Mouse (Mus musculus): Measurements from ENCODE around the gene Nat8f1.
"Not testable (repeated sequence)": the region's sequence is repeated elsewhere in the genome, so short reads cannot be mapped to it uniquely, and the experiment has no call there.

Gene Nat8f1

DNA sequence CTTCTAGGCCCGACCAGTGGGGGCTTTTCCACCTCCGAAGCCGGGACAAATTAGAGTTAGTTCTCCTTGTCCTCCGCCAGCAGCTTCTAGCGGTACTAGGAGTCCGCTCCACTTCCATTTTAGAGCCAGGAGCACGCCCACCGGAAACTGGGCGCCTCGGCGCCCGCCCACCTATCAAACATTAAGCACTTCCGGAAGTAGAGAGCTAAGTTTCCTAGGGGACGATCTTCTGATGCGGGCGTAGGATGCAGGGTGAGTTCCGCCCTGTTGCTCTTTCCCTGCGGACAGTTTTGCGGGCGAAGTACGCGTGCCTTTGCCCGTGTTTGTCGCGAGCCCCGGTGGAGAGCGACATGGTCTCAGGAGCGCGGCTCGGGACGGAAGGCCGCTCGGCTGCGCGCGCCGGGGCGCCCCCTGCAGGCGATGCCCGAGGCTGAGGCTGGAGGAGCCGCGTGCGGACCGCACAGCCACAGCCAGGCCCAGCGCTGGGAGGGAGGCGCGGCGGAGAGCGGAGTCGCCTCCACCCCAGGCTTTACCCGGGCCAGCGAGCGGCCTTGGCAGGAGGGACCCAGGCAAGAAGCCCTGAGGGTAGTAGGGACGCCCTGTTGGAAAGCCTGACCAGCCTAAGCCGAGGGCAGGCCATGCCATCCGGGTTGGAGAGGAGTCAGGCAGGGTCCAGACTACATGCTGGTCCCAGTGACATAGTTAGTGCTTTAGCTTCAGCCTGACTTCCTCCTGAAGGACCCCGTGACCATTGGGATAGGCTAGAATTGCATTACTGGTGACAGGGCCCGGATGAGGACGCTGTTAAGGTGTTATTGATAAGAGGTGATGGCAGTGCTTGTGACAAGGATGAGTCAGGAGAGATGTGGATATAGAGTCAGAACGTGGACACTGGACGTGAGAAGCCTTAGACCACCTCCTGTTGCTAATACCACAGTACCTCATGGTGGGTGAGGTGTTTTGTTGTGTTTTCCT, at the start of gene Nat8f1:
Nat8f1 (minus strand) TSS at position 149 of the 975 bp plus-strand sequence.
- peak; percentile 88 for DNase-seq (ENCODE audit: extremely low spot score)

DNA sequence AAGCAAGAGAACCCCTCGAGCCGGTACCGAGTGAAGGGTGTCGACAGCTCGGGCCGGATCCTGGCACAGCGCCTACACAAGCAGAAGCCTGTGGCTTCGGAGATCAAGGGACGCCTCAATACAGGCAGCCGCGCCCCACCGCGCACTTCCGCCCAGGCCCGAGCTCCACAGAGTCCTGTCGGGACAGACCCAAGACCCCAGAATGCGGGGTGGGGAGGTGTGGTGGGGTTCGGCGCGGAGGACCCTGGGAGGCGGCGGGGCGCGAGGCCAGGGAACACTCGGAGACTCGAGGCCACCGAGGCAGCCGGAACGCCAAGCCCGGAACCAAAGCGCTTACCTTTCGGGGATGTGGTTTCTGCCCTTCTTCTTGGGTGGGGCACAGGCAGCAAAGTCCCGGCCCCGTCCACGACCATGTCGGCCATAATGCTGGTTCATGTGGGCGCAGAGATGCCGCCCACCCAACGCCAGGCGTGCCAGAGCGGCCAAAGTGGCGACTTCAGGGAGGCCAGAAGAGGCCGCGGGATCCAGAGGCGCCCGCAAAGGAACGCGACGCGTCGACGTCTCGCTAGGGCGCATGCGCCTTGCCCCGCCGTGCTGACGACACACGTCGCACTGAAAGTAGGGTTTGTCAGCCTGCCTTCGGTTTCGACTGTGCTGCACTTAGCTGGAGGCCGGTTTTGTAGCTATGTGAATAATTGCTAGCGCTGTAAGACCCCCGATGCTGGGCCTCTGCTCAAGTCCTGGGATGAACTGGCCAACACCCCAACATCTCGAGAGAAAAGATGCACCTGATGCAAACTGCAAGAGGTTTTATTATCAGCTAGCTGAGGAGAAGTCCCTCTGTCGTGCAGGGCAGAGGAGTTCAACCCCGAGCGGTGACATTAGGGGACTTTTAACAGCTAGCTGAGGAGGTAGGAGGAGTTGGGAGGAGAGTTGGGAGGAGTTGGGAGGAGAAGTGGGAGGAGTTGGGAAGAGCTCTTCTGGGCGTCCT, 45.9 kb upstream of the Nat8f1 start, which contains the start of gene Dusp11:
Dusp11 (minus strand) TSS at position 567 of the 991 bp plus-strand sequence.
- DNase-seq (ENCODE audit: extremely low spot score) = peak; percentile 91

DNA sequence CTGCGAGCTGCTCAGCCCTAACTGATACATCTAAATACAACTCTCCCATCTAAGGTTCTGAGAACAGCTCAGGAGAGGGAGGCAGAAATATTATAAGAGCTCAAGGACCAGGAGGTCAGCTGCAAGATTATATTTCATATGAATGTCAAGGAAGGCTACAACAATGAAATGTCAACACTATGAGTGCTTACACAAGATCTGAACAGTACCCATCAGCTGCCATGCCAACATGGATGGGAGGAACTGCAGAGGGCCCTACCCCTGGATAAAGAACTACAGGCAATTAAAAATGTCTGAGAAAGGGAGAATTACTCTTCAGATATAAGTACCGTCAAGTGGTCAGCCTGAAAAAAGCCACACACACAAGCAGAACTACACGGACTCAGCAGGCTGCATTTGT, 42.1 kb upstream of the Nat8f1 start:
- DNase-seq (ENCODE audit: extremely low spot score) = no peak

GRCm38 (mm10) chr6:85948549-85948948, 33.1 kb upstream of the Nat8f1 start:
- no peak for DNase-seq (ENCODE audit: extremely low spot score)

DNA sequence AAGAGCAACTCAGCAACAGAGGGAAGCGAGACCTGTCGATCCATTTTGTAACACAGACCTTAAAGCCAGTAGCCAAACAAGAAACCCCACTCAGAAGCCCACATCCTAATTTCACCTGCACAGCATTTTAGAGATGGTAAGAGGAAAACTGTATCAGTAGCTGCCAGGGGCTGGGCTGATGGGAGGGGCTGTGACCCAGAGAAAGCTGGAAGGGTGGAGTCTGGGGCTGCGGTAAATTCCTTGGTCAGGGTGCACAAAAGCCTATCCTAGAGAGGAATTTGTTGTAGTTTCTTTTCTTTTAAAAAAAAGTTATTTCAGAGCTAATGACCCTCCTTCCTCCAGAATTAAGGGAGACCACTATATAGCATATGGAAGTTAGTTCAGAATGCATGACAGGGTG, 27.0 kb upstream of the Nat8f1 start:
- no peak for DNase-seq (ENCODE audit: extremely low spot score)

DNA sequence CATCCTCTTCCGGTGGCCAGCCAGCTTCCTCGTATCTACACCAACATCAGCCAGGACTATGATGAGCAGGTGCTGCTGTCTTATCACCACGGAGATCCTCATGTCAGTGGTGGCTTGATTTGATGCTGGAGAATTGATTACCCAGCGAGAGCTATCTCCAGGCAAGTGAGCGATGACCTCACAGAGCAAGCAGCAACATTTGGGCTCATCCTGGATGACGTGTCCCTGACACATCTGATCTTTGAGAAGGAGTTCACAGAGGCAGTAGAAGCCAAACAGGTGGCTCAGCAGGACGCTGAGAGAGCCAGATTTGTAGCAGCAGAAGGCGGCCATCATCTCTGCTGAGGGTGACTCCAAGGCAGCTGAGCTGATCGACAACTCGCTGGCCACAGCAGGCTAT, 23.2 kb upstream of the Nat8f1 start:
- no peak for DNase-seq (ENCODE audit: extremely low spot score)

DNA sequence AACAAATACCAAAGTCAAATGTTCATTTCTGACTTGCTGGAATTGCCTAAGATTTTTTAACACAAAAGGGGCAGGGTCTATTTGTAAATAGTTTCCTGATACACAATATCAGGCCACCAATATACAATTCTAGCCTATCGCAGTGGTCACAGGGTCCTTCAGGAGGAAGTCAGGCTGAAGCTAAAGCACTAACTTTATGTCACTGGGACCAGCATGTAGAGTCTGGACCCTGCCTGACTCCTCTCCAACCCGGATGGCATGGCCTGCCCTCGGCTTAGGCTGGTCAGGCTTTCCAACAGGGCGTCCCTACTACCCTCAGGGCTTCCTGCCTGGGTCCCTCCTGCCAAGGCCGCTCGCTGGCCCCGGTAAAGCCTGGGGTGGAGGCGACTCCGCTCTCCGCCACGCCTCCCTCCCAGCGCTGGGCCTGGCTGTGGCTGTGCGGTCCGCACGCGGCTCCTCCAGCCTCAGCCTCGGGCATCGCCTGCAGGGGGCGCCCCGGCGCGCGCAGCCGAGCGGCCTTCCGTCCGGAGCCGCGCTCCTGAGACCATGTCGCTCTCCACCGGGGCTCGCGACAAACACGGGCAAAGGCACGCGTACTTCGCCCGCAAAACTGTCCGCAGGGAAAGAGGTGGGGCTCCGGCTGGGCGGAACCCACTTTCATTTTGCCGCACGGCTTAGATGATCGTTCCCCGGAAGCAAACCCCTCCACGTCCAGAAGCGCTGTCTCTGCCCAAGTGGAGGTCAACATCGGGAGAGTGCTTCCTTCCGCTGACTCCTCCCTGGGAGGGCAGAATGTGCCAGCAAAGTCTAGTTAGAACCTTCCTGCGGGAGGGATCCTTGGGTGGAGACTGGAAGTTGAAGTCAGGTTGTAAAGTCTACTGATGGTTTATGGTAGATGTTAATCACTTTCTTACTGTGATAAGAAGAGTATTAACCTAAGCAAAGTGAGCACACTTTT, 21.3 kb upstream of the Nat8f1 start:
- peak; percentile 81 for DNase-seq (ENCODE audit: extremely low spot score)

- no peak for DNase-seq (ENCODE audit: extremely low spot score)
Observed at GRCm38 (mm10) chr6:85935646-85936045, 20.2 kb upstream of the Nat8f1 start.

DNA sequence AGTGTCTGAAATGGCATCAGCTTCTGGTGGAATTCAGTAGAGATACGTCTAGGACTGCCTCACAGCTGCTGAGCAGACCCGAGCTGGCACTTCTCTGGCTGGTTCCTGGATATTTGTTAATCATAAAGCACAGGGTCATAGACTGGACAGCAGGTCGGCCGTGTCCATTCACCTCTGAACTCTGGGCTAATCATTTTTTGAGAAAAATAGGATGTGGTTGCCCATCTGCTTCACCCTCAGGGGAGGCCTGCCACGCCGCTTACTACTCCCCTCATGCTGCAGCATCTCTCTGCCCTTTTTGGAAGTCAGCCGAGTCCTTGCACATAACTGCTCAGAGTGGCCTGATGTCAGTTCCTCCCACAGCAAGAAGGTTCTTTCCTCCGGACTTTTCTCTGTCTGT, 18.6 kb upstream of the Nat8f1 start:
- no peak for DNase-seq (ENCODE audit: extremely low spot score)

- DNase-seq (ENCODE audit: extremely low spot score) = no peak
Observed at GRCm38 (mm10) chr6:85929312-85929711, 13.8 kb upstream of the Nat8f1 start.

DNA sequence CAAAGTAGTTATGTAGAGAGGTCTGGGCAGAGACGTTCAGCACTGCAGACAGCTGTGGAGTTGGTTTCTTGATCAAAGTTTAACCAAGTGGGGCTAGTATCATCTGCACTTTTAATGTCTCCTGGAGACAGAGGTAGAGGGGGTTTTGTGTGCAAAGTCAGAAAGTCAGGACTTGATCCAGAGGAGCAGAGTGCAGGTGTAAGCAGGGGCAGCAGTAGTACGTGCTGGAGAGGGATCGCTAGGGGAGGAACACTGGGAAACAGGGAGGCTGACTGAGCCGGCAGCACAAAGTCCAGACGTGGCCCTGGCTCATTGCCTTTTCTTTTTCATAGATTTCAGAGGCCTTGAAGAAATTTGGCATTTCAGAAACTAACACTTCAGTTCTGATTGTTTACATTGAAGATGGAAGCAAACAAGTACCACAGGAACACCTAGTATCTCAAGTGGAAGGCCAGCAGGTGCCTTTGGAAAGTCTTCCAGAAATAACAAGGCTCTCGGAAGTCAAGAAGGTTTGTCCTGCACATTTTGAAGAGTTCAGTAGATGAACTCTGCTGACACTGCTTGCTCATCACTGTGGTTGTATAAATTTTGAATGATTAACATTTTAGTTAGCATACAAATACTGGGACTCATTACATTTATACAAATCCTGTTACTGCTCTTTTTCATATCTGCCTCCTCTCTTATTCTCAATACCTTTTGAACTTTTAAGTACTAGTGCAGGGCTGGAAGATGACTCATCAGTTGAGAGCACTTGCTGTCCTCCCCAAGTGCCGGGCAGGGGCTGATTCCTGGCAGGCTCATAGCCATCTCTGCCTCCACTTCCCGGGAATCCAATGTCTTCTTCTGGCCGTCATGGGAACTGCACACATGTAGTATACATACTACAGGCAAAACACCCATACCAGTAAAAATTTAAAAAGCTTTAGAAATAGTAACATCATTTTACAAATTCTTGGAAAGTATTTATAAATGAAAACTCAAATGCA, 12.3 kb upstream of the Nat8f1 start:
- DNase-seq (ENCODE audit: extremely low spot score) = no peak

DNA sequence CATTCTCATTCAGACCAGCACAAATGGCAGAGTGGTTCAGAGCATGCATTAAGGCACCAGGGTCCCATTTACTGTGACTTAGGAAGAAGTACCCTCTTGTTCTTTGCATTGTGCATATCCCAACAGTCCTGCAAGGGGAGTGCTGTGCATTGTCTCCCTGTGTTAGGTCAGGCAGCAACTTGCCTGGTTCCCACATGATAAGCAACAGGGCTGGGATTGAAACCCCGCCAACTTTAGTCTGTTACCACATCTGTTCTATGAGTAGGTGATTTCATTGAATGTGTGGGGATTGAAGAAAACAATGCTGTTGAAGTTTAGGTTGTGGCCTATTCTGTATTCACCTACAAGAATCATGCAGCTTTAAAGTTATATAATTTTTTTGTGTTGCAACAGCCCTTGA, 11.2 kb upstream of the Nat8f1 start:
- no peak for DNase-seq (ENCODE audit: extremely low spot score)

GRCm38 (mm10) chr6:85923643-85924042, 8.2 kb upstream of the Nat8f1 start:
- DNase-seq (ENCODE audit: extremely low spot score) = no peak

GRCm38 (mm10) chr6:85919401-85919800, 3.9 kb upstream of the Nat8f1 start:
- DNase-seq (ENCODE audit: extremely low spot score) = no peak

- DNase-seq (ENCODE audit: extremely low spot score) = not testable (repeated sequence)
Observed at GRCm38 (mm10) chr6:85918341-85918740, 2.9 kb upstream of the Nat8f1 start.

DNA sequence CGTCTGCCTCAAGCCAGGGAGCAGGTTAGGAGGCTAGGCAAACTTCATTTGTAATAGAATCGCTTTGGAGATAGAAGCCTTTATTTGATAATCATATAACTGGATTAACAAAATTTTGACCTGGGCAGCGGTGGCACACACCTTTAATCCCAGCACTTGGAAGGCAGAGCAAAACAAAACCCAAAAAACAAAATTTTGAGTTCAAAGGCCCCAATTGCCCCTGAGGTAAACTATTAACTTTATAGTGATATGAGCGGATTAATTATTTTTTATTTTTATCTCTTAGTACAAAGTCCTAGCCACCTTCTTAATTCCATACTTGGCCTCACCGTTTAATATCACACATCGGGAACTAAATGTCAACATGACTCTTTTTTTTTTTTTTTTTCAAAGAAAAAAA, 1.1 kb upstream of the Nat8f1 start:
- no peak for DNase-seq (ENCODE audit: extremely low spot score)

- no peak for DNase-seq (ENCODE audit: extremely low spot score)
Observed at GRCm38 (mm10) chr6:85915141-85915538, 347 bp downstream of the Nat8f1 start.

DNA sequence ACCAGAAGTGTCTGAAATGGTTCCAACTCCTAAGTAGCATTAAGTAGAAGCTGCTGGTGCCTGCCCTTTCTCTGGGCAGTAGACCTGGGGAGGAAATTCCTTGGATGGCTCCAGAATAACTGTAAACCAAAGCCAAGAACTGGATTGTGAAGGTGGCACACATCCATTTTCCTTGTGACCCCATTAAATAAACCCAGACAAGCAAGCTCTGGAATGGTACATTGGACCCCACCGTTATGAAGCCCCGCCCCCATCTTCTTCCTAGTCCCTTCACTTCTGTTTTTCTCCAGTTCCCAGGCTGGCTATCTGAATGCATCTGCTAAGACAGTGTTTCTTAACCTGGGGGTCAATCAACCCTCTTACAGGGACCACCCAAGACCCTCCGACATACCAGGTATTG, 3.9 kb downstream of the Nat8f1 start, which contains the start of gene Tprkb:
Tprkb (plus strand) TSS at position 279 of the 400 bp plus-strand sequence.
- no peak for DNase-seq (ENCODE audit: extremely low spot score)

GRCm38 (mm10) chr6:85909704-85910103, 5.8 kb downstream of the Nat8f1 start:
- no peak for DNase-seq (ENCODE audit: extremely low spot score)

GRCm38 (mm10) chr6:85908341-85908740, 7.1 kb downstream of the Nat8f1 start:
- no peak for DNase-seq (ENCODE audit: extremely low spot score)
